8 mouse cellular contexts compared by ENCODE assay signal in genomic region chr12:12940466-12941128, GRCm38 (mm10). TPM values are rescaled to one million over a fixed set of nuclear protein-coding genes. Genes with fewer than 3 reads are reported as not detected.
DNase-seq lines count a peak whose midpoint lies in the region; ATAC-seq and TF ChIP-seq lines count a peak whose summit lies in the region.

No protein-coding gene starts in this region.

- H3K36me3 ChIP-seq in heart, embryonic 10.5 days, result peaks cover 38% of the 10 kb centered on the region
- H3K36me3 ChIP-seq in kidney, embryonic 16.5 days (ENCODE audit: insufficient read depth, low read length), result peaks cover 14% of the 10 kb centered on the region
- H3K36me3 ChIP-seq in liver, embryonic 14.5 days (replicated peaks; ENCODE audit: control insufficient read depth, insufficient read depth, low read depth), result no peaks in the 10 kb centered on the region

- no peak for ATAC-seq in cerebellum, adult (ENCODE audit: insufficient number of reproducible peaks, low FRiP score, low TSS enrichment)
- ATAC-seq in kidney, embryonic 16.5 days (ENCODE audit: low FRiP score, low TSS enrichment), result peak; percentile 14
- ATAC-seq in liver, embryonic 14.5 days (ENCODE audit: insufficient read depth), result no peak

- WGBS in heart, embryonic 10.5 days, result 0% methylated on average over 13 of the region's 13 CpGs
- WGBS in kidney, embryonic 16.5 days, result 0% methylated on average over 13 of the region's 13 CpGs
- under 1% methylated on average over 13 of the region's 13 CpGs for WGBS in liver, embryonic 14.5 days (ENCODE audit: insufficient replicate concordance)

- peak overlapping the region; percentile 88 for H3K9ac ChIP-seq in kidney, embryonic 16.5 days (replicated peaks; ENCODE audit: low read length)
- no peak overlapping the region for H3K9ac ChIP-seq in liver, embryonic 14.5 days (replicated peaks)

- peak overlapping the region; percentile 97 for H3K27ac ChIP-seq in heart, embryonic 10.5 days
- H3K27ac ChIP-seq in kidney, embryonic 16.5 days (ENCODE audit: low read length), result peak overlapping the region; percentile 93
- H3K27ac ChIP-seq in liver, embryonic 14.5 days, result no peak overlapping the region

- no peaks in the 10 kb centered on the region for H3K9me3 ChIP-seq in heart, embryonic 10.5 days
- H3K9me3 ChIP-seq in kidney, embryonic 16.5 days (ENCODE audit: low read length), result no peaks in the 10 kb centered on the region
- no peaks in the 10 kb centered on the region for H3K9me3 ChIP-seq in liver, embryonic 14.5 days (ENCODE audit: control insufficient read depth, low read length)

- TF ChIP-seq CTCF in liver, embryonic 14.5 days (IDR thresholded peaks at IDR 0.05; ENCODE audit: low read depth), result no peak

- no peak for TF ChIP-seq EP300 in liver, embryonic 14.5 days (IDR thresholded peaks at IDR 0.05; ENCODE audit: low read depth)

- no peaks in the 10 kb centered on the region for H3K27me3 ChIP-seq in heart, embryonic 10.5 days (ENCODE audit: insufficient read depth, poor library complexity, severe bottlenecking)
- no peaks in the 10 kb centered on the region for H3K27me3 ChIP-seq in kidney, embryonic 16.5 days (ENCODE audit: insufficient read depth, low read length)
- peaks cover 62% of the 10 kb centered on the region for H3K27me3 ChIP-seq in liver, embryonic 14.5 days (ENCODE audit: control insufficient read depth, insufficient read depth, low read length)

- DNase-seq in cerebellum, adult 8-10 months, result peak; percentile 11
- DNase-seq in cerebellum, adult 9-11 months, result peak; percentile 10
- no peak for DNase-seq in heart, embryonic 10.5 days (ENCODE audit: low spot score)
- DNase-seq in liver, embryonic 14.5 days (ENCODE audit: low read depth in 3 of 3, low spot score in 3 of 3), result no peak
- DNase-seq in right cerebral cortex, adult 2 months (ENCODE audit: low spot score in 2 of 2), result peak; percentile 47 to 63
- DNase-seq in urinary bladder, postnatal 14 days (ENCODE audit: low spot score), result no peak

- H3K4me2 ChIP-seq in kidney, embryonic 16.5 days (replicated peaks; ENCODE audit: low read depth, low read length), result peak overlapping the region; percentile 77
- peak overlapping the region; percentile 76 for H3K4me2 ChIP-seq in liver, embryonic 14.5 days (ENCODE audit: low read depth)

- H3K4me1 ChIP-seq in heart, embryonic 10.5 days, result peaks cover 32% of the 10 kb centered on the region
- peaks cover 18% of the 10 kb centered on the region for H3K4me1 ChIP-seq in kidney, embryonic 16.5 days (ENCODE audit: insufficient read depth, low read length)
- no peaks in the 10 kb centered on the region; a peak in 2 of 4 replicates for H3K4me1 ChIP-seq in liver, embryonic 14.5 days (replicated peaks; ENCODE audit: control insufficient read depth in 2 of 2, insufficient read depth in 2 of 2, low read length in 1 of 2)

- H3K4me3 ChIP-seq in heart, embryonic 10.5 days, result peak overlapping the region; percentile 85
- peak overlapping the region; percentile 88 for H3K4me3 ChIP-seq in kidney, embryonic 16.5 days (ENCODE audit: low read length)
- peak overlapping the region; percentile 60 to 69 for H3K4me3 ChIP-seq in liver, embryonic 14.5 days (ENCODE audit: insufficient read depth in 1 of 2, low read depth in 2 of 2, low read length in 2 of 2)

RNA-seq across cellular contexts. Expression of gene Mycn, which starts 1.1 kb away (rescaled TPM):
- polyA plus RNA-seq in heart, embryonic 10.5 days (2016; fragmentation: Nextera tagmentation; extraction: Ambion mirVana), result 89.4 and 93.9 TPM in 2 replicates
- 74.8 and 77.9 TPM in 2 replicates for polyA plus RNA-seq in kidney, embryonic 16.5 days (2015; fragmentation: Nextera tagmentation; extraction: Ambion mirVana)
- 2.4 and 2.9 TPM in 2 replicates for polyA plus RNA-seq in liver, embryonic 14.5 days (2012; rRNA removed)
- 3.9 and 4.4 TPM in 2 replicates for polyA plus RNA-seq in liver, embryonic 14.5 days (2014; fragmentation: Nextera tagmentation; extraction: Ambion mirVana)

Comparison
In these comparisons a context has a peak if more than half of its experiments do, and no peak if none do; other contexts are left out.
1. DNase-seq: peak in cerebellum, adult 8-10 months (single experiment), cerebellum, adult 9-11 months (single experiment) and right cerebral cortex, adult 2 months (2 of 2); none in heart, embryonic 10.5 days (single experiment), liver, embryonic 14.5 days (0 of 3) and urinary bladder, postnatal 14 days (single experiment).
2. RNA of gene Mycn, which starts 1.1 kb away (polyA plus RNA-seq): 89.4 to 93.9 TPM in heart, embryonic 10.5 days and 74.8 to 77.9 TPM in kidney, embryonic 16.5 days; 2.4 to 4.4 TPM in liver, embryonic 14.5 days; every median in the first group is over 10 times any median in the second.
3. Peak in every context shown above with its lines, with median percentiles within 50 percentile points of each other: H3K4me3 ChIP-seq.